Mouse (Mus musculus): ENCODE measurements around the gene H2afx. TPM values are rescaled to one million over a fixed set of nuclear protein-coding genes. Genes with fewer than 3 reads are reported as not detected.

The H2afx gene
- total and polyA plus RNA-seq, 2 experiments from 2014 or later, result 123 to 272 TPM

- Histone ChIP-seq H3K36me3 (ENCODE audit: insufficient read depth, low read length) (peaks cover 15% of the 10 kb centered on the region), H3K4me2 (ENCODE audit: low read depth, low read length) (peak overlapping the region; percentile 5; the same call in 1 of the 2 replicates), H3K27ac (no peak overlapping the region), H3K4me3 (ENCODE audit: low read length) (no peak overlapping the region), H3K9ac (replicated peaks; ENCODE audit: low read length) (no peak overlapping the region), H3K4me1 (ENCODE audit: insufficient read depth, low read length) (peaks cover 3% of the 10 kb centered on the region), H3K27me3 (ENCODE audit: insufficient read depth, low read length) (no peaks in the 10 kb centered on the region), H3K9me3 (ENCODE audit: low read length) (no peaks in the 10 kb centered on the region)
- 52% methylated on average over 9 of the region's 9 CpGs for WGBS
- DNase-seq (ENCODE audit: low spot score) (no peak), ATAC-seq (no peak)
- no peak for TF ChIP-seq CTCF (IDR thresholded peaks at IDR 0.05; ENCODE audit: low read depth)
Observed at GRCm38 (mm10) chr9:44337436-44338169, 3.1 kb downstream of the H2afx start.

GRCm38 (mm10) chr9:44338574-44338973, 4.1 kb downstream of the H2afx start:
- TF ChIP-seq CTCF (IDR thresholded peaks at IDR 0.05; ENCODE audit: low read depth), result peak; percentile 25
- no peak for DNase-seq (ENCODE audit: low spot score)
- peaks cover 12% of the 10 kb centered on the region for H3K4me1 ChIP-seq (ENCODE audit: insufficient read depth, low read length)
- H3K36me3 ChIP-seq (ENCODE audit: insufficient read depth, low read length), result peaks cover 6% of the 10 kb centered on the region; the same call in 1 of the 2 replicates
- ATAC-seq, result no peak
- H3K4me3 ChIP-seq (ENCODE audit: low read length), result no peak overlapping the region
- H3K27me3 ChIP-seq (ENCODE audit: insufficient read depth, low read length), result no peaks in the 10 kb centered on the region
- H3K9ac ChIP-seq (replicated peaks; ENCODE audit: low read length), result no peak overlapping the region
- no peak overlapping the region for H3K4me2 ChIP-seq (ENCODE audit: low read depth, low read length)
- 83% methylated on average over 5 of the region's 5 CpGs for WGBS
- no peaks in the 10 kb centered on the region for H3K9me3 ChIP-seq (ENCODE audit: low read length)
- H3K27ac ChIP-seq, result no peak overlapping the region

DNA sequence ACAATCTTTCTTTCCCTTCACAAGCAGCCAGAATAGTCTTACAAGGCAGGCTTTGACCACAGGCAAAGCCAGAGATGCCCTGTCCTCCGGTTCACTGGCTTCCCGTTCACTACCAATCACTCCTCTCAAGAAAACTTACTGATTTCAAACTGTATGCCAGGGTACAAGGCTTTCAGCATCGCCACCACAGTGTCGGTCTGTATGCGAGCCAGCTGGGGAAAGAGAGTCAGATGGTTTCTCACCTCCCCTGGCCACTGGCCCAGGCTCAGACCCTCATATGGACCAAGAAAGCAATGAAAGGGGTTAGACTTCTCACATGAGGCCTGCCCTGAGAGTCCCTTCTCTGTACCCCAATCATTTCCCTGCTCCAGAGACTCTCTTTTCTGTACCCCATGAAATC, 7.0 kb downstream of the H2afx start:
- ATAC-seq, result no peak
- WGBS, result 93% methylated on average over 5 of the region's 5 CpGs
- no peak for TF ChIP-seq CTCF (IDR thresholded peaks at IDR 0.05; ENCODE audit: low read depth)
- H3K27me3 ChIP-seq (ENCODE audit: insufficient read depth, low read length), result no peaks in the 10 kb centered on the region
- H3K4me1 ChIP-seq (ENCODE audit: insufficient read depth, low read length), result peaks cover 12% of the 10 kb centered on the region
- no peak overlapping the region for H3K27ac ChIP-seq
- no peak overlapping the region for H3K9ac ChIP-seq (replicated peaks; ENCODE audit: low read length)
- H3K4me2 ChIP-seq (ENCODE audit: low read depth, low read length), result no peak overlapping the region
- H3K4me3 ChIP-seq (ENCODE audit: low read length), result no peak overlapping the region
- peaks cover 6% of the 10 kb centered on the region; the same call in 1 of the 2 replicates for H3K36me3 ChIP-seq (ENCODE audit: insufficient read depth, low read length)
- H3K9me3 ChIP-seq (ENCODE audit: low read length), result no peaks in the 10 kb centered on the region
- no peak for DNase-seq (ENCODE audit: low spot score)

- no peak overlapping the region for H3K27ac ChIP-seq
- H3K9me3 ChIP-seq (ENCODE audit: low read length), result no peaks in the 10 kb centered on the region
- DNase-seq (ENCODE audit: low spot score), result no peak
- no peak for ATAC-seq
- no peak overlapping the region for H3K4me2 ChIP-seq (ENCODE audit: low read depth, low read length)
- no peak overlapping the region for H3K4me3 ChIP-seq (ENCODE audit: low read length)
- no peaks in the 10 kb centered on the region for H3K27me3 ChIP-seq (ENCODE audit: insufficient read depth, low read length)
- TF ChIP-seq CTCF (IDR thresholded peaks at IDR 0.05; ENCODE audit: low read depth), result no peak
- peaks cover 9% of the 10 kb centered on the region for H3K4me1 ChIP-seq (ENCODE audit: insufficient read depth, low read length)
- H3K36me3 ChIP-seq (ENCODE audit: insufficient read depth, low read length), result peaks cover 8% of the 10 kb centered on the region; the same call in 1 of the 2 replicates
- no peak overlapping the region for H3K9ac ChIP-seq (replicated peaks; ENCODE audit: low read length)
- WGBS, result 90% methylated on average over 3 of the region's 3 CpGs
Observed at GRCm38 (mm10) chr9:44342173-44342572, 7.7 kb downstream of the H2afx start.

- 89% methylated on average over 1 of the region's 1 CpGs for WGBS
- Histone ChIP-seq H3K9ac (replicated peaks; ENCODE audit: low read length) (no peak overlapping the region), H3K9me3 (ENCODE audit: low read length) (no peaks in the 10 kb centered on the region), H3K36me3 (ENCODE audit: insufficient read depth, low read length) (peaks cover 13% of the 10 kb centered on the region; the same call in 1 of the 2 replicates), H3K4me3 (ENCODE audit: low read length) (no peak overlapping the region), H3K4me2 (ENCODE audit: low read depth, low read length) (peak overlapping the region; percentile 71; the same call in 1 of the 2 replicates), H3K4me1 (ENCODE audit: insufficient read depth, low read length) (peaks cover 9% of the 10 kb centered on the region), H3K27ac (no peak overlapping the region), H3K27me3 (ENCODE audit: insufficient read depth, low read length) (no peaks in the 10 kb centered on the region)
- no peak for TF ChIP-seq CTCF (IDR thresholded peaks at IDR 0.05; ENCODE audit: low read depth)
- no peak for DNase-seq (ENCODE audit: low spot score)
- no peak for ATAC-seq
Observed at GRCm38 (mm10) chr9:44342605-44343004, 8.1 kb downstream of the H2afx start.

GRCm38 (mm10) chr9:44343290-44343689, 8.8 kb downstream of the H2afx start:
- peak overlapping the region; percentile 81 for H3K4me3 ChIP-seq (ENCODE audit: low read length)
- peaks cover 19% of the 10 kb centered on the region; the same call in 1 of the 2 replicates for H3K36me3 ChIP-seq (ENCODE audit: insufficient read depth, low read length)
- peak overlapping the region; percentile 97 for H3K27ac ChIP-seq
- DNase-seq (ENCODE audit: low spot score), result no peak
- no peaks in the 10 kb centered on the region for H3K9me3 ChIP-seq (ENCODE audit: low read length)
- H3K27me3 ChIP-seq (ENCODE audit: insufficient read depth, low read length), result no peaks in the 10 kb centered on the region
- H3K4me1 ChIP-seq (ENCODE audit: insufficient read depth, low read length), result peaks cover 9% of the 10 kb centered on the region
- no peak for TF ChIP-seq CTCF (IDR thresholded peaks at IDR 0.05; ENCODE audit: low read depth)
- no peak for ATAC-seq
- peak overlapping the region; percentile 71 for H3K4me2 ChIP-seq (ENCODE audit: low read depth, low read length)
- H3K9ac ChIP-seq (replicated peaks; ENCODE audit: low read length), result peak overlapping the region; percentile 76
- 15% methylated on average over 6 of the region's 6 CpGs for WGBS
